Mouse (Mus musculus) c-Kit-negative CD71-positive TER-119-positive erythroid progenitor cells, embryonic 14.5 days (primary cell): ENCODE data around the gene Esyt3.

ENCODE experiments used
- DNase-seq: peaks from one replicate; pipeline ENCODE4 v3.0.0-alpha.2; 2013; ENCODE audit warnings: low read depth, low spot score

The Esyt3 gene

GRCm38 (mm10) chr9:99357921-99358692, at the start of gene Esyt3:
Esyt3 (minus strand) TSS chr9:99358557.
- DNase-seq = no peak

GRCm38 (mm10) chr9:99401288-99401974, 43.1 kb upstream of the Esyt3 start:
- DNase-seq = no peak

GRCm38 (mm10) chr9:99400781-99401180, 42.4 kb upstream of the Esyt3 start:
- no peak for DNase-seq

- DNase-seq = no peak
Observed at GRCm38 (mm10) chr9:99397056-99397815, 38.9 kb upstream of the Esyt3 start.

DNA sequence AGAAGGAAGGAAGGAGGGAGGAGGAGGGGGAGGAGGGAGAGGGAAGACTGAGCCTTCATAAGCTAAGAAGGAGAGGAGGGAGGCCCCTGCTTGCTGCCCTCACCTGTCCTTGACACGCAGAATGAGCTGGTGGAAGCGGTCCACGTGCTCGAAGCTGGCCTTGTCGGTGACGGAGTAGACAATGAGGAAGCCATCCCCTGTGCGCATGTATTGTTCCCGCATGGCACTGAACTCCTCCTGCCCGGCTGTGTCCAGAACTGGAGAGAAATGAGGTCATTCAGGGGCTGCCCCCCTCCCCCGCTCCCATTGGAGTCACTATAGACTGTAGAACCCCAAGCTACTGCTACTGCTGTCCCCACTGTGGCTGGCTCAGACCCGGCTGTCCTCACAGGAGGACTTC, 36.0 kb upstream of the Esyt3 start:
- no peak for DNase-seq

DNA sequence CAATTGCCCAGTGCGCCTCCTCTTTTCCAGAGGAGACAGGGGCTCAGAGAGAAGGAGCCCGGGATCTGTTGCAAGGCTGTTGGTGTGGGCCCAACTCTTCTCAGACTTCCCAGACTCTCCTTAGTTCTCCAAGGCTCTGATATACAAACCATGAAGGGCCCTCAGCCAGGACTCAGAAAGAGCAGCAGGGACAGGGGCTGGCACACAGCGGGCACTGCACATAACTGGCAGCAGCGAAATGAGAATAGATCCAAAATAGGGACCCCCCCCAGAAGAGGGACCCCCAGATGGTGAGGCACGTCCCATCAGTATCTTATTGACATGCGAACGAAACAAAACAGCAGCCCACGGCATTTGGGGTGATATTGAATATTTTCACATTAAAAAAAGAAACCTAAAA, 34.8 kb upstream of the Esyt3 start:
- DNase-seq = no peak

GRCm38 (mm10) chr9:99391557-99391956, 33.2 kb upstream of the Esyt3 start:
- no peak for DNase-seq

DNA sequence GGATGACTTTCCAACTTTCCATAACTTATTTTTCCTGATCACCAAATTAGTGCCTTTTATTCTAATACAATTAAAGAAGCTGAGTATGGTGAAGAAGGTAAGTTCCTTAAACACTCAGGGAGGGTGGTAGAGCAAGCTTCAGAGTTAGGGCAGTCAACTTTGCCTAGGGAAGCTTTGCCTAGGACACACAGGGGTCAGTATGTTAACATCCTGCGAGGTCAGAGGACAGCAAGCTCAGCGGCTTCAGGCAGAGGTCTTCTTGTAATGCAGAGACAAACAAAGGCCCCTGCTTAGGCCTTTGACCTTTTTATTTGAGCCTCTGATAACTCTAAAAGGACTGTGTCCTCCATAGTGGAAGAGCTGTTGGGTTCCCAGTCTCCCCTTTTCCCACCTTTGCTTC, 32.4 kb upstream of the Esyt3 start:
- no peak for DNase-seq

DNA sequence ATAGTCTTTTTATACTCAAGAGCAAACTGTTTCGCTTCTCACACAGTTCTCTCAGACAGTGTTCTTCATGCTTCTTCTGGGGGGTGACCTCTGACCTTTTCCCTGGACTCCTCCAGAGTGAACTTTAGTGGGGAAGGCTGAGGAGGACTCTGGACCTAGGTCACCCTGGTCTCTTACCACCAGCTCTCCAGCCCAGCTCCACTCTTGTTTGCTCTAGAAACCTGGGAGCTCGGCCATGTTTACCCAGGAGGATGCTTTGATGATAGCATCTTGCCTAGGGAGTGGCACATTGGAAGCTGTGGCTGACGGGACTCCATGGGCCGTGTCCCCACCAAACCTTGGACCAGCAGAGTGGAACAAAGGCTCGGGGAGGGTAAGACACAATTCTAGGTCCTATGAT, 31.8 kb upstream of the Esyt3 start:
- DNase-seq = no peak

DNA sequence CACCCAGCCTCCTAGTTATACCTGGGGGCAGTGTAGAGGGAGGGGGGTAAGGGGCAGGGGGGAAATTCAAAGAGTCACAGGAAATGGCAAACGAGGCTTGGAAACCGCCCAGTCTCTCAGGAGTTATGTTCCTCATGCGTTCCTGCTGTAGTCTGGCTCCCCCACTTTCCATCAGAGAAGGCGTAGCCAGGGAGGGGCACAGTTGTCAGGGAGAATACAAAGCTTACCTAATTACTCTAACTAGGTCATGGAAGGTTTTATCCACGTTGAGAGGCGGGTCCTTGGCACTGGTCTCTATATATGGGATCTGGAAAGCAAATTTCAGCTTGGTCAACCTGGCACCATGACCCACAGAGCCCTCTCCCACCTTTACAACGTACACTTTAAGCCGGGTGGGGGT, 31.1 kb upstream of the Esyt3 start:
- no peak for DNase-seq

GRCm38 (mm10) chr9:99388856-99389255, 30.5 kb upstream of the Esyt3 start:
- DNase-seq = no peak

DNA sequence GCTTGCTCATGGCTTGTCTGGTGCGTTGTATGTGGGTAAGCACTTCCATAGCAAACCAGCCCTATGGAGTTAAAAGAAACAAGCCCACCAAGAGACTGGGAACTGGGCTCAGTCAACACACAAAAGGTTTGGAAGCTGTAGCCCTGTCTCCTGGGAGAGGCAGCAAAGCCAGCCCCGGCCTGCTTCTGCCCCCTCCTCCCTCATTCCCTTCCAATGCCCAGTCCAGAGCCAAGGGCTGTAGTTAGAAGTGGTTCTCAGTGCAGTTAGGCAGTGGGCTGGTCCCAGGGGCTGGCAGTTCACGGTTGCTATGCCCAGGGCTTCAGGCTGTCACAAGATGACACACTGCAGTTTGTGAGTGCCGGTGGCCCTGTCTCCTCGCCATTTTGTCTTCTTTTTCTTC, 29.7 kb upstream of the Esyt3 start:
- no peak for DNase-seq

GRCm38 (mm10) chr9:99382556-99382955, 24.2 kb upstream of the Esyt3 start:
- DNase-seq = no peak

GRCm38 (mm10) chr9:99379194-99379593, 20.8 kb upstream of the Esyt3 start:
- no peak for DNase-seq

- DNase-seq = peak; percentile 28
Observed at GRCm38 (mm10) chr9:99376591-99377418, 18.4 kb upstream of the Esyt3 start.

- DNase-seq = no peak
Observed at GRCm38 (mm10) chr9:99368431-99368830, 10.1 kb upstream of the Esyt3 start.

DNA sequence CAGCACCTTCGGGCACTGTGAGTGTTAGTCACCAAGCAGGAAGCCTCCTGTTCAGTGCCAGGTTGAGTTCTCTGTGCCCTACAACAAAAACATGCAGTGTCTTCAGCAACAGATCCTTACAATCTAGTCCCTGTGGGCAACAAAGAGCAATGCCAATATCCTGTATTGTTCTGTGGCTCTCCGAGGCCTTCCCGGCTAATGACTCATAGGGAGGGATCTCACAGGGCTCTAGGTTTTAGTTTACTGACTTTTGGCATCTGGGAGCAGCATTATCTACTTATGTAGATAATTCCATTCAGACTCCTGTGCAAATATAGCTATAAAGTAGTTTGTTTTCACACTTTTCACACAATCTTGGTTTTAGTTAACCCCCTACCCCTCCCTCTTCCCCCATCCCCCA, 7.5 kb upstream of the Esyt3 start:
- no peak for DNase-seq

DNA sequence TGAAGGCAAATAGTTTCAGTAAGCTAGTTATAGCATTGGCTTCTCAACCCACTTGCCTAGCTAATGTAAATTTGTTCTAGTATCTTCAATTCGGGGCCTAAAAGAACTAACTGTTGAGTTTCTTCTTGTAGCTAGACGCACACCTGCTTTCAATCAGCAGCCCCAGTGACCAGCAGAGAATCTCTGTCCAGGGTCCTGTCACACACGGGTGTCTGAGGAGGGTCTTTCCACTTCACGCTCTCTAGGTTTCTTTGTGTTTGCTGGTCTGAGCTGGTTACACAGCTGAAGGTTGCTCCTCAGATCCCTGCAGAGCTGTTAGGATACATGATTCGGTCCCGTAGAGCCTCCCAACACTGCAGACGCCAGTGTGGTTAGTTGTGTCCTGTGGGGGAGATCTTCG, 4.7 kb upstream of the Esyt3 start:
- no peak for DNase-seq

- DNase-seq = no peak
Observed at GRCm38 (mm10) chr9:99361946-99362345, 3.6 kb upstream of the Esyt3 start.

DNA sequence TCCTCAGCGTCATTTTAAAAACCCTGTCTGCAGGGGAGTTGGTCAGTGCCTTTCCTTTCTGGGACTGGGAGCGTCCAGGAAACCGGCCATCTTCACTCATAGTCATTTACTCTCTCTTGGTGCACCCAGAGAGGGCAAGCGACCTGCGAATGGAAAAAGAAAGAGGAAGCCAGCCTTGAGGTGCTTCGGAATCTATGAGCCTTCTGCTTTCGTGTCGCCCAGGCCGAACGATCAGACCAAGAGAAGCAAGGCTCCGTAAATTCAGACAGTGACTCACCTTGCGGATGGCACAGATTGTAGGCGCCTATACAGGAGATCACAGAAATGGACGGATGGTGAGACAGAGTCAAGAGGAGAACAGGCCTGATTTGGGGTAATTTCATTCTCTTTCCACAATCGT, 655 bp upstream of the Esyt3 start:
- no peak for DNase-seq

DNA sequence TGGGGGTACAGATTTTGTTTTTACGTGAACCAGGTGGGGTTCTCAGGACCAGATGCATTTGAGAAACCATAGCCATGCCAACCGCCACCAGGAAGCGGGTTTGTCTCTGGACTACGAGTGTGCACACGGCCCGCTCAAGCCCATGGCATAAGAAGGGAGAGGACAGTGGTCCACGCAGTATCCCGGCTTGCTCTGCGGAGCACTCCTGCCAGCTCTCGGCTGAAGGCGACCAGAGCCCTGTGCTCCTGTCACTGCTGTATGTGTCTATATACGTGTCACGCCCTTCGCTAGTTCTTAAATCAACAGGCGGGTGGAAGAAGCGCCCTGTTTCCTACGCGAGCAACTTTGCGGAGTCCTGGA, 816 bp downstream of the Esyt3 start:
- no peak for DNase-seq

DNA sequence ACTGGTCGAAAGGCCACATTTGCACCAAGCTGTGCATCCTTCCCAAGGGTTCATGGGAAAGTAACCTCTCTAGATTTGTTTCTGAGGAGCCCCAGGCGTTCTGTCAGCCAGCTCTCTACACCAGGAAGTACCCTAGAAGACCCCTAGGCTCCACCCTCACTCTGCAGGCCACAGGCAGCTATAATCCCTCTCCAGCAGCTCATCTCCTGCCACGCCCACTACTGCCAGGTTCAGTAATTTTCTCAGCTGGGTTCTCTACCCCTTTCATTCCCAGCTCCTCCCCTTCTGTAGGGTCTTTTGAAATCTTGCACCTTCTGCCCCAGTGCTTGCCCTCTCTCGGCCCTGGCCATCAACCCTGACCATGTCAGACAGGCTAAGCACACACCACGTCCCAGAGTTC, 2.4 kb downstream of the Esyt3 start:
- DNase-seq = no peak
